Mouse (Mus musculus) urinary bladder, postnatal 25 days (tissue): ENCODE measurements around the gene Gm4881.
"Not testable (repeated sequence)": the region's sequence is repeated elsewhere in the genome, so short reads cannot be mapped to it uniquely, and the experiment has no call there.

Experiments
- DNase-seq: peaks from one replicate; pipeline ENCODE4 v3.0.0; 2022; ENCODE audit warnings: low spot score

Gm4881 gene

DNA sequence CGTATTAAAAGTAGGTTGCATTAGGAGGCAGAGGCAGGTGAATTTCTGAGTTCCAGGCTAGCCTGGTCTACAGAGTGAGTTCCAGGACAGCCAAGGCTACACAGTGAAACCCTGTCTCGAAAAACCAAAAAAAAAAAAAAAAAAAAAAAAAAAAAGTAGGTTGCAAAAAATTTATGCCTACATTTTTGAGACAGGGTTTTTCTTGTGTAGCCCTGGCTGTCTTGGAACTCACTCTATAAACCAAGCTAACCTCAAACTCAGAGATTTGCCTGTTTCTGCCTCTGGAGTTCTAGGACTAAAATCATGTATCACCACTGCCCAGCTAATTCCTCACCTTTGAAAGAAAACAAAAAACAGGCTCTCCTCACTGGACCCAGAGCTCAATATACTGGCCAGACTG, 48.5 kb downstream of the Gm4881 start:
- DNase-seq: not testable (repeated sequence)

DNA sequence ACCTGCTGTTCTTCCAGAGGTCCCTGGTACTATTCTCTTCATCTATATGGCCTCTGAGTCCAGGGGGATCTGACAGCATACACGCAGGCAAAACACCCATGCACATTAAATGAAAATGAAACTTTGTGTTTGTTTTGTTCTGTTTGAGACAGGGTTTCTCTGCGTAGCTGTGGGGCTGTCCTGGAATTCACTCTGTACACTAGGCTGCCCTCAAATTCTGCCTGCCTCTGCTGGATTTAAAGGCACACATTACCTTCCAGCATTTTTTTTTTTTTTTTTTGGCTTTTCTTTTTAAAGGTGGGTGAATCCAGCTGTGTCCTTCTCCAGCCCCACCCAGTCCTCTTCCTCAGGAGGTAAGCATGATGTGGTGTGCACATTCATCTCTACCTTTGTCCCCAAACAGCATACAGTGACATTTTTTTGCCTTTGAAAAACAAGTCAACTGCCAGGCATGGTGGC, 52.1 kb downstream of the Gm4881 start:
- DNase-seq: no peak

GRCm38 (mm10) chr7:24891241-24892124, 52.8 kb downstream of the Gm4881 start:
- DNase-seq: no peak

GRCm38 (mm10) chr7:24890281-24891216, 53.7 kb downstream of the Gm4881 start:
- peak; percentile 63 for DNase-seq

DNA sequence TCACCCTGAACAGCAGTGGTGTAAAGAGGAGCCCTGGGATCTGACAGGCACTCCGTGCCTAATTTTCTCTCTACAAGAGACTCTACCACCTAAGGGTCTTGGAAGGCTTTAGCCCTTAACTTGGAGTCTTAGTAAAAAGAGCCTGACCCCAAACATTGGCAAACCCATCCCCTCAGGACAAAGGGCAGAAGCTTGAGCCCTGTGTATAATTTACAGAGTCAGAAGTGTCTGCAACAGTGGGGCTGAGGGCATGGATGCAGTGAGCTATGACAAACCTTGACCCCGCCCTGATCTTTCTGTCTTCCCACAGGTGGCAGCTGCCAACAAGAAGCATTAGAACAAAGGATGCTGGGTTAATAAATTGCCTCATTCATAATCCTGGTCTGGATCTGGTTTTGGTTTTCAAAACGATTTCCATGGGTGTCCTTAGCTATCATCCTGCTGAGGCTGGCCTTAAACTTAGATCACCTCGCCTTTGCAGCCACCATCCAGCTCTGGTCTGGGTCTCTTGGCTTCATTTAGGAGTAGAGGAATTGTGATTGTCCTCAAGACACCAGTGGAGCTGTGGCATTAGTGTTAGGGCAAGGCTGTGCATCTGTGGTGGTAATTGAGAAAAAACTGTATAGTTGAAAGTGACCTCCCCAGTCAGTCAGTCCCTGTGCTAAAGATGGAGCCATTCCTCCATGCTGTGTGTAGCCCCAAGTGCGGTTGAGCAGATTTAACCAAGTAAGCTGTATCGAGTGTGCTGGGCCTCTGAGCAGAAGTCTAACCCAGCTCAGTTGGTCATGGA, 54.7 kb downstream of the Gm4881 start:
- no peak for DNase-seq

- no peak for DNase-seq
Observed at GRCm38 (mm10) chr7:24887096-24887495, 57.2 kb downstream of the Gm4881 start.

DNA sequence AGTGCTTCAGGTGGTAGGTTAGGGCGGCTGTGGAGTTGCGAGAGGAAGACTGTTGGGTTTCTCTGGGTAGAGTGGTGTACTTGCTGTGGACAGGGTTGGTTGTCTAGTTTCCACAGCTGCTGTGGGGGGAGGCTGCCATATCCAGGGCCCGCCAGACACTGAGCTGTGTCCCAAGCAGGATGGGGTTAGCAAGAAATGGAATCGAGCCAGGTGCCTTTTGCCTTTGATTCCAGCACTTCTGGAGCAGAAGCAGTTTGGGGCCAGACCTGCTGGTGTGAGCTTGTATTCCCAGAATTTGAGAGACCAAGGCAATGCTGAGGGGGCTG, 58.0 kb downstream of the Gm4881 start:
- DNase-seq: no peak

- no peak for DNase-seq
Observed at GRCm38 (mm10) chr7:24885468-24886307, 58.6 kb downstream of the Gm4881 start.

DNA sequence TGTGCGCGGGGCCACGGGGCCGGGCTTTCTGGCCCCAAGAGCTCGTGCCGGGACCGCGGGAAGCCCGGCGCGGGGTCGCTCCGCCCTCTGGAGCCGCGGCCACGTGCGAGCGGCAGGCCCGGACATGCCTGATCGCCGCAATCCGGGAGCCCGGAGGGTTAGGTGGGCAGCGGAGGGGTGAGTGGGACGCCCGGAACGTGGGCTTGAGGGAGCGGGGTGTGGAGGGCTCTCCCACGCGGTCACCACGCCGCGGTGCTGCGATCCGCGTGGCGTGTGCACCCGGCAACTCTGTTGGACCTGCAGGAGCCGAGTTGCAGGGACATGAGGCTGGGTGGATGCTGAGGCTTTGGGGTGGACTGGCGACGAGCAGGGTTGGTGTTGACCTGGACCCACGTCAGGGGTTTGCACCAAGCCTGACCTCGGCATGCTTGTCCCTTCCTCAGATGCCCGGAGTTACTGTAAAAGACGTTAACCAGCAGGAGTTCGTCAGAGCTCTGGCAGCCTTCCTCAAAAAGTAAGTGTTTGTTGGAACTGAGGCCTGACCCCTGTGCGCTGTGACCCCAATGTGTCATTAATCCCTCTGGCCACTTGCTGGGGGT, 59.5 kb downstream of the Gm4881 start:
- no peak for DNase-seq

DNA sequence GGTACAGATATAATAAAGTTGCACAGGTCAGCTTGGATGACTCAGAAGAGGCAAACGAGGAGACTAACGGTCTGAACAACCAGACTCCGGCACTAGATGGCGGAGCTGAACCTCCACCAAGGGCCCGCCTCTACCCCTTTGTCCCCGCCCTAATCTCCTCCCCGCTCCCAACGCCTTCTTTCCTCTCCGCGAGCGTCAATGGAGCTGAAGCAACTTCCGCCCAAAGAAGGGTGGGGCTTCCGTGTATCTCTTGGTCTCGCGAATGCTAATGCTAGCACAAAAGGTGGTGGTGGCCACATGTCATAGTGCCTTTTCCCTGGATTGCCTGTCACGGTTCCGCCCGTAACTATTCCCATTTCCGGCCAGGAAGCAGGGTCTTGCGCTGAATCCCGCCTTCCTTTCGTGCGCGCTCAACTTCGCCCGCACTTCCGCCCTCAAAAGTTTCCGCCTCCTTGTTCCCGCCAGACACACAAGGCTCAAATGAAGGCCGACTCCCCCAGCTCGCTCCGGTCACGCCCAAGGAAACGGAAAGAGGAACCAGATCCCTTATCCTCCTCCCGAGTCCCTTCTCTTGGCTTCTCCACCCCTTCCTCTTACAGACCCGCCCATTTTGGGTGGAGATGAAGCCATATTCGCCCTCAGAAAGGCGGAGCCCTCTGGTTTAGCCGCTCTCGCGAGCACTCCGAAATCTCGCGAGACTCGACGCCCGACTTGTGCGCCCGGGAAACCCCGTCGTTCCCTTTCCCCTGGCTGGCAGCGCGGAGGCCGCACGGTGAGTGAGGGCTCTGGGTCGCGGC, 60.2 kb downstream of the Gm4881 start, which contains the start of gene Rps19:
Gene Rps19, plus strand, starts transcription at position 476 of the 797 bp plus-strand sequence.
- peak; percentile 98 for DNase-seq

GRCm38 (mm10) chr7:24882416-24883199, 61.7 kb downstream of the Gm4881 start:
- DNase-seq: no peak

DNA sequence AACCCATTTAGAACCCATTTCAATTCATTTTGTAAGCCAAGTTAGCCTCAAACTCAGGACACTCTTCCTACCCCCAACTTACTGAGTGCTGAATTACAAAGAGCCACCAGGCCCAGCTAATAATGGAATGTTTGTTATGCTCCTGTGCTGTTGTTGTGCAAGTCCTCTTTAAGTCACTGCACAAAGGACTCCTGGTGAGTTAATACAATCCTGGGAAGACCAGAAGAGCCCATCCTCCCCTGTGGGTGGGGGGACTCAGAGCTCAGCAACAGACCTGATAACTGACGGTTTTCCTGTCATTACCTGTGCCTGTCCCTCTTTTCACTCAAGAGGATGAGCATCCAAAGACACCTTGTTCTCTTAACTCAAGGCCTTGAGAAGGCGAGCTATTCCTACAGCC, 64.7 kb downstream of the Gm4881 start:
- DNase-seq: no peak

- DNase-seq: no peak
Observed at GRCm38 (mm10) chr7:24877588-24877987, 66.7 kb downstream of the Gm4881 start.
